Comparison of ENCODE assay signal across 27 mouse cellular contexts in the genomic region with DNA sequence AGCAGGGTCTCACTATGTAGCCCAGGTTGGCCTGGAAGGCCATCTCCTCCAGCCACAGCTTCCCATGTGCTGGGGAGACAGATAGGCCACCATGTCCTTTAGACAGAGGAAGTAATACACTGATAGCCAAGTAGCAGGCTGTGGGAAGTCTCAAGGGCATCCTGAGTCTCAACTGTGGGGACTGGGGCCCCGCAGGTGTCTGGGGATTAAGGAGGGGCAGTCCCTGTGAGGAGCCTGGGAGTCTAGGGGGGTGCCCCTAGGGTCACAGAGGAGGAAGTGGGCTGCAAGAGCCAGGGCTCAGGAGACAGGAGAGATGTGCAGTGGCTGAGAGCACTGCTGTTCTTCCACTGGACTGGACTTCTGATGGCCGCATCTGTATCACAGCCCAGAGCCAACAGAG. TPM values are rescaled to one million over a fixed set of nuclear protein-coding genes. Genes with fewer than 3 reads are reported as not detected.
DNase-seq lines count a peak whose midpoint lies in the region; ATAC-seq and TF ChIP-seq lines count a peak whose summit lies in the region.
"Had no signal": no experiment of that assay in that cellular context is flagged by ENCODE, and none has a peak within 500 bp of the region (broad histone marks: within the 10 kb centered on the region; RNA-seq: fewer than 3 reads in every experiment).

No protein-coding gene starts in this region.

- no peaks in the 10 kb centered on the region for H3K4me1 ChIP-seq in embryonic facial prominence, embryonic 14.5 days (ENCODE audit: control insufficient read depth, insufficient read depth, low read length)
- peaks cover 9% of the 10 kb centered on the region for H3K4me1 ChIP-seq in embryonic facial prominence, embryonic 10.5 days
- peaks cover 50% of the 10 kb centered on the region for H3K4me1 ChIP-seq in liver, embryonic 13.5 days (replicated peaks)
- H3K4me1 ChIP-seq in liver, embryonic 11.5 days (replicated peaks; ENCODE audit: control insufficient read depth, insufficient read depth, low read length): peaks cover 20% of the 10 kb centered on the region
- no peaks in the 10 kb centered on the region; the same call in 1 of the 2 replicates for H3K4me1 ChIP-seq in intestine, postnatal 0 days (replicated peaks; ENCODE audit: control insufficient read depth, insufficient read depth, low read length)

- 52% methylated on average over 2 of the region's 2 CpGs for WGBS in embryonic facial prominence, embryonic 14.5 days
- 53% methylated on average over 2 of the region's 2 CpGs for WGBS in embryonic facial prominence, embryonic 10.5 days
- 35% methylated on average over 2 of the region's 2 CpGs for WGBS in liver, embryonic 13.5 days (ENCODE audit: insufficient replicate concordance)
- 48% methylated on average over 2 of the region's 2 CpGs for WGBS in liver, embryonic 11.5 days
- WGBS in intestine, postnatal 0 days: 46% methylated on average over 2 of the region's 2 CpGs

- no peak for DNase-seq in embryonic facial prominence, embryonic 14.5 days (ENCODE audit: low spot score)
- DNase-seq in embryonic facial prominence, embryonic 10.5 days (ENCODE audit: low spot score): no peak
- no peak for DNase-seq in liver, embryonic 13.5 days
- DNase-seq in liver, embryonic 11.5 days (ENCODE audit: low spot score): no peak
- peak; percentile 54 for DNase-seq in A20 (ENCODE audit: low read depth, low spot score)
- DNase-seq in right cerebral cortex, postnatal 25 days: no peak
- DNase-seq: adrenal gland, postnatal 36 days; cerebellum, adult 11-12 months; cerebellum, postnatal 14 days; heart, adult 11 months; lung, adult 2 months; lung, postnatal 4 days; right cerebral cortex, postnatal 4 days had no signal

- TF ChIP-seq CTCF in intestine, postnatal 0 days (IDR thresholded peaks at IDR 0.05; ENCODE audit: low read depth): no peak

- no peaks in the 10 kb centered on the region for H3K36me3 ChIP-seq in embryonic facial prominence, embryonic 14.5 days (ENCODE audit: control insufficient read depth, insufficient read depth, low read length)
- H3K36me3 ChIP-seq in embryonic facial prominence, embryonic 10.5 days (replicated peaks): no peaks in the 10 kb centered on the region
- no peaks in the 10 kb centered on the region for H3K36me3 ChIP-seq in liver, embryonic 13.5 days
- no peaks in the 10 kb centered on the region for H3K36me3 ChIP-seq in liver, embryonic 11.5 days (ENCODE audit: control insufficient read depth, insufficient read depth, low read length)
- H3K36me3 ChIP-seq in intestine, postnatal 0 days (ENCODE audit: control insufficient read depth, insufficient read depth): no peaks in the 10 kb centered on the region
- H3K36me3 ChIP-seq: embryonic facial prominence, embryonic 15.5 days; forebrain, embryonic 10.5 days; heart, embryonic 15.5 days; kidney, embryonic 15.5 days; midbrain, embryonic 13.5 days; stomach, embryonic 15.5 days had no signal

- H3K9me3 ChIP-seq in embryonic facial prominence, embryonic 14.5 days (ENCODE audit: control insufficient read depth, low read length): no peaks in the 10 kb centered on the region
- no peaks in the 10 kb centered on the region for H3K9me3 ChIP-seq in embryonic facial prominence, embryonic 10.5 days
- no peaks in the 10 kb centered on the region for H3K9me3 ChIP-seq in liver, embryonic 13.5 days (replicated peaks)
- no peaks in the 10 kb centered on the region for H3K9me3 ChIP-seq in liver, embryonic 11.5 days (ENCODE audit: control insufficient read depth, low read length)
- H3K9me3 ChIP-seq in intestine, postnatal 0 days (ENCODE audit: control insufficient read depth): no peaks in the 10 kb centered on the region
- H3K9me3 ChIP-seq: embryonic facial prominence, embryonic 15.5 days; forebrain, embryonic 10.5 days; heart, embryonic 15.5 days; kidney, embryonic 15.5 days; midbrain, embryonic 13.5 days; stomach, embryonic 15.5 days had no signal

- H3K27me3 ChIP-seq in embryonic facial prominence, embryonic 14.5 days (replicated peaks; ENCODE audit: control insufficient read depth, insufficient read depth, low read length): 0 out of 2 replicates have a peak, but pooled peaks cover under 1% of the 10 kb centered on the region
- peaks cover 37% of the 10 kb centered on the region for H3K27me3 ChIP-seq in embryonic facial prominence, embryonic 10.5 days (replicated peaks; ENCODE audit: low read depth, poor library complexity, severe bottlenecking)
- H3K27me3 ChIP-seq in liver, embryonic 13.5 days: peaks cover 11% of the 10 kb centered on the region
- H3K27me3 ChIP-seq in liver, embryonic 11.5 days (replicated peaks; ENCODE audit: control insufficient read depth, insufficient read depth, low read length): peaks cover 6% of the 10 kb centered on the region
- H3K27me3 ChIP-seq in intestine, postnatal 0 days (replicated peaks; ENCODE audit: control insufficient read depth, insufficient read depth, low read length): no peaks in the 10 kb centered on the region

- no peak overlapping the region for H3K4me3 ChIP-seq in embryonic facial prominence, embryonic 14.5 days (ENCODE audit: low read depth, low read length)
- no peak overlapping the region for H3K4me3 ChIP-seq in embryonic facial prominence, embryonic 10.5 days
- H3K4me3 ChIP-seq in liver, embryonic 13.5 days (replicated peaks): no peak overlapping the region
- no peak overlapping the region for H3K4me3 ChIP-seq in liver, embryonic 11.5 days (ENCODE audit: low read depth, low read length)
- no peak overlapping the region for H3K4me3 ChIP-seq in intestine, postnatal 0 days (ENCODE audit: low read depth, low read length)
- H3K4me3 ChIP-seq: embryonic facial prominence, embryonic 15.5 days; forebrain, embryonic 10.5 days; heart, embryonic 15.5 days; kidney, embryonic 15.5 days; midbrain, embryonic 13.5 days; stomach, embryonic 15.5 days had no signal

- no peak overlapping the region for H3K4me2 ChIP-seq in embryonic facial prominence, embryonic 14.5 days (ENCODE audit: low read depth, low read length)
- no peak overlapping the region for H3K4me2 ChIP-seq in liver, embryonic 13.5 days
- no peak overlapping the region for H3K4me2 ChIP-seq in liver, embryonic 11.5 days
- H3K4me2 ChIP-seq in intestine, postnatal 0 days (replicated peaks; ENCODE audit: low read depth): no peak overlapping the region
- H3K4me2 ChIP-seq: embryonic facial prominence, embryonic 15.5 days; heart, embryonic 15.5 days; kidney, embryonic 15.5 days; midbrain, embryonic 13.5 days; stomach, embryonic 15.5 days had no signal

- ATAC-seq in embryonic facial prominence, embryonic 14.5 days (ENCODE audit: low read depth): no peak
- no peak for ATAC-seq in liver, embryonic 13.5 days (ENCODE audit: low read depth)
- ATAC-seq in liver, embryonic 11.5 days (replicated peaks; ENCODE audit: low FRiP score): no peak
- ATAC-seq in intestine, postnatal 0 days: peak; percentile 36
- ATAC-seq in erythroblast, adult 5-6 weeks (replicated peaks; ENCODE audit: low FRiP score, poor library complexity, severe bottlenecking): no peak
- ATAC-seq: midbrain, embryonic 13.5 days had no signal

- 0 out of 2 replicates have a peak overlapping the region, but pooled peaks have one; percentile 8 for H3K9ac ChIP-seq in embryonic facial prominence, embryonic 14.5 days (ENCODE audit: low read depth, low read length)
- no peak overlapping the region for H3K9ac ChIP-seq in liver, embryonic 13.5 days
- H3K9ac ChIP-seq in liver, embryonic 11.5 days (ENCODE audit: low read depth, low read length): no peak overlapping the region
- no peak overlapping the region for H3K9ac ChIP-seq in intestine, postnatal 0 days (ENCODE audit: low read depth, low read length)
- H3K9ac ChIP-seq: embryonic facial prominence, embryonic 15.5 days; heart, embryonic 15.5 days; kidney, embryonic 15.5 days; midbrain, embryonic 13.5 days; stomach, embryonic 15.5 days had no signal

- no peak overlapping the region for H3K27ac ChIP-seq in embryonic facial prominence, embryonic 14.5 days (replicated peaks; ENCODE audit: low read depth, low read length)
- H3K27ac ChIP-seq in embryonic facial prominence, embryonic 10.5 days (replicated peaks): no peak overlapping the region
- 0 out of 2 replicates have a peak overlapping the region, but pooled peaks have one; percentile 43 for H3K27ac ChIP-seq in liver, embryonic 13.5 days
- no peak overlapping the region for H3K27ac ChIP-seq in liver, embryonic 11.5 days (ENCODE audit: low read depth, low read length)
- H3K27ac ChIP-seq in intestine, postnatal 0 days (ENCODE audit: low read depth, low read length): no peak overlapping the region
- H3K27ac ChIP-seq: embryonic facial prominence, embryonic 15.5 days; forebrain, embryonic 10.5 days; heart, embryonic 15.5 days; kidney, embryonic 15.5 days; midbrain, embryonic 13.5 days; stomach, embryonic 15.5 days had no signal

RNA-seq across cellular contexts. Expression of gene Tcf3, which starts 9.5 kb away (rescaled TPM):
- 93.7 and 112 TPM in 2 replicates for polyA plus RNA-seq in embryonic facial prominence, embryonic 14.5 days (2014; fragmentation: Nextera tagmentation; extraction: Ambion mirVana)
- 225 and 235 TPM in 2 replicates for polyA plus RNA-seq in embryonic facial prominence, embryonic 10.5 days (2016; fragmentation: Nextera tagmentation; extraction: Ambion mirVana)
- polyA plus RNA-seq in liver, embryonic 13.5 days (2015; fragmentation: Nextera tagmentation; extraction: Ambion mirVana): 55.2 and 56.2 TPM in 2 replicates
- polyA plus RNA-seq in liver, embryonic 11.5 days (2014; fragmentation: Nextera tagmentation; extraction: Ambion mirVana): 148 and 149 TPM in 2 replicates
- polyA plus RNA-seq in intestine, postnatal 0 days (2015; fragmentation: Nextera tagmentation; extraction: Ambion mirVana): 34.1 and 34.5 TPM in 2 replicates
- 30.7 and 31.1 TPM in 2 replicates for total RNA-seq in erythroblast, adult 5-6 weeks (2015; ENCODE audit: low replicate concordance)
- 27.9 and 39.6 TPM in 2 replicates for total RNA-seq in erythroblast, adult 5-6 weeks (2017; ENCODE audit: low replicate concordance)

RNA-seq across cellular contexts. Expression of gene Uqcr11, which starts 36.4 kb away (rescaled TPM):
- 751 and 879 TPM in 2 replicates for polyA plus RNA-seq in embryonic facial prominence, embryonic 14.5 days (2014; fragmentation: Nextera tagmentation; extraction: Ambion mirVana)
- polyA plus RNA-seq in embryonic facial prominence, embryonic 10.5 days (2016; fragmentation: Nextera tagmentation; extraction: Ambion mirVana): 615 and 629 TPM in 2 replicates
- polyA plus RNA-seq in liver, embryonic 13.5 days (2015; fragmentation: Nextera tagmentation; extraction: Ambion mirVana): 474 and 603 TPM in 2 replicates
- polyA plus RNA-seq in liver, embryonic 11.5 days (2014; fragmentation: Nextera tagmentation; extraction: Ambion mirVana): 835 and 866 TPM in 2 replicates
- 1,032 and 1,082 TPM in 2 replicates for polyA plus RNA-seq in intestine, postnatal 0 days (2015; fragmentation: Nextera tagmentation; extraction: Ambion mirVana)
- total RNA-seq in erythroblast, adult 5-6 weeks (2015; ENCODE audit: low replicate concordance): 38.2 and 42.4 TPM in 2 replicates
- total RNA-seq in erythroblast, adult 5-6 weeks (2017; ENCODE audit: low replicate concordance): 56.0 and 60.8 TPM in 2 replicates

RNA-seq across cellular contexts. Expression of gene Mbd3, which starts 43.6 kb away (rescaled TPM):
- polyA plus RNA-seq in embryonic facial prominence, embryonic 14.5 days (2014; fragmentation: Nextera tagmentation; extraction: Ambion mirVana): 164 and 186 TPM in 2 replicates
- polyA plus RNA-seq in embryonic facial prominence, embryonic 10.5 days (2016; fragmentation: Nextera tagmentation; extraction: Ambion mirVana): 371 and 377 TPM in 2 replicates
- polyA plus RNA-seq in liver, embryonic 13.5 days (2015; fragmentation: Nextera tagmentation; extraction: Ambion mirVana): 81.2 and 87.4 TPM in 2 replicates
- polyA plus RNA-seq in liver, embryonic 11.5 days (2014; fragmentation: Nextera tagmentation; extraction: Ambion mirVana): 174 and 175 TPM in 2 replicates
- polyA plus RNA-seq in intestine, postnatal 0 days (2015; fragmentation: Nextera tagmentation; extraction: Ambion mirVana): 48.0 and 51.0 TPM in 2 replicates
- 11.9 and 38.4 TPM in 2 replicates for total RNA-seq in erythroblast, adult 5-6 weeks (2015; ENCODE audit: low replicate concordance)
- 10.5 and 21.3 TPM in 2 replicates for total RNA-seq in erythroblast, adult 5-6 weeks (2017; ENCODE audit: low replicate concordance)

RNA-seq across cellular contexts. Expression of gene Onecut3, which starts 51.6 kb away (rescaled TPM):
- not detected in 2 replicates for polyA plus RNA-seq in embryonic facial prominence, embryonic 14.5 days (2014; fragmentation: Nextera tagmentation; extraction: Ambion mirVana)
- 0.17 and 0.58 TPM in 2 replicates for polyA plus RNA-seq in embryonic facial prominence, embryonic 10.5 days (2016; fragmentation: Nextera tagmentation; extraction: Ambion mirVana)
- polyA plus RNA-seq in liver, embryonic 13.5 days (2015; fragmentation: Nextera tagmentation; extraction: Ambion mirVana): 0.02 TPM in 1 of 2 replicates, not detected in the other
- polyA plus RNA-seq in liver, embryonic 11.5 days (2014; fragmentation: Nextera tagmentation; extraction: Ambion mirVana): 0.94 and 1.3 TPM in 2 replicates
- 0.05 and 0.09 TPM in 2 replicates for polyA plus RNA-seq in intestine, postnatal 0 days (2015; fragmentation: Nextera tagmentation; extraction: Ambion mirVana)
- total RNA-seq in erythroblast, adult 5-6 weeks (2015; ENCODE audit: low replicate concordance): not detected in 2 replicates
- not detected in 2 replicates for total RNA-seq in erythroblast, adult 5-6 weeks (2017; ENCODE audit: low replicate concordance)
- total RNA-seq: adrenal gland, postnatal 36 days; gastrocnemius, adult 8-10 months; hematopoietic stem cell, adult 5-6 weeks; left cerebral cortex, adult 8-10 months had no signal
- polyA plus RNA-seq: embryonic facial prominence, embryonic 15.5 days; heart, embryonic 15.5 days; kidney, embryonic 15.5 days; limb, embryonic 11.5 days; lung, adult 2 months; thymus, postnatal 0 days; urinary bladder, adult 2 months had no signal

RNA-seq across cellular contexts. Expression of gene Mex3d, which starts 55.5 kb away (rescaled TPM):
- polyA plus RNA-seq in embryonic facial prominence, embryonic 14.5 days (2014; fragmentation: Nextera tagmentation; extraction: Ambion mirVana): 6.2 and 6.4 TPM in 2 replicates
- polyA plus RNA-seq in embryonic facial prominence, embryonic 10.5 days (2016; fragmentation: Nextera tagmentation; extraction: Ambion mirVana): 6.4 and 7.1 TPM in 2 replicates
- polyA plus RNA-seq in liver, embryonic 13.5 days (2015; fragmentation: Nextera tagmentation; extraction: Ambion mirVana): 1.0 and 1.1 TPM in 2 replicates
- 2.5 and 3.7 TPM in 2 replicates for polyA plus RNA-seq in liver, embryonic 11.5 days (2014; fragmentation: Nextera tagmentation; extraction: Ambion mirVana)
- 3.2 and 4.2 TPM in 2 replicates for polyA plus RNA-seq in intestine, postnatal 0 days (2015; fragmentation: Nextera tagmentation; extraction: Ambion mirVana)
- 1.5 TPM in 1 of 2 replicates, not detected in the other for total RNA-seq in erythroblast, adult 5-6 weeks (2015; ENCODE audit: low replicate concordance)
- 0.51 and 0.70 TPM in 2 replicates for total RNA-seq in erythroblast, adult 5-6 weeks (2017; ENCODE audit: low replicate concordance)
